Mouse (Mus musculus) neutrophil, adult 5-6 weeks (primary cell): ENCODE measurements around the gene Olfr251. TPM values are rescaled to one million over a fixed set of nuclear protein-coding genes. Genes with fewer than 3 reads are reported as not detected.
"Not testable (repeated sequence)": the region's sequence is repeated elsewhere in the genome, so short reads cannot be mapped to it uniquely, and the experiment has no call there.

Experiments used
- ATAC-seq: fragments of 151-379, 151-347 bp; 2 replicates; pipeline ENCODE4 v1.8.0; 2017; ENCODE audit warnings: mild to moderate bottlenecking, moderate TSS enrichment; ENCODE audit not compliant: insufficient number of reproducible peaks, poor library complexity, low FRiP score, severe bottlenecking; ENCODE audit errors: extremely low read depth
- total RNA-seq: library from RNA; stranded (forward); fragments of 200-1000 nt; gene quantifications from 2 replicates; pipeline ENCODE4 v1.2.3, GENCODE M21; 2017

The Olfr251 gene
- total RNA-seq = not detected in 2 replicates

DNA sequence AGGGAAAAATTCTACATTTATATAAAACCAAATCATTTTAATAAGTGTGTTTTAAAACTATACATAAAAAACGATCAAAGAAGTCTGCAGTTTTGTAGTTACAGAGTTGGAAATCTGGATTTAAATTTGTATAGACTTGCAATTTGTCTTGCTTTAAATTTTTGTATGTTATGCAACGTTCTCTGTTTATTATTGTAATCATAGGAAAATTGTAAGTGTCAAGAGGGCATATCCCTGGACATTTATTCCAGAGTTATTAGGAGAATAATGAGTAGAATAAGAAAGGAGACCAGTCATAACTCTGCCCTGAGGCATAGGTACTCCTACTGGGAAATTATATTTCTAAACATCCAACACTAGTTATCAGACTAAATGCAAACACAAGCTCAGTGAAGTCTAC lies at the start of gene Olfr251:
Gene Olfr251 (plus strand): TSS at position 301 of the 400 bp plus-strand sequence.
- ATAC-seq = no peak

DNA sequence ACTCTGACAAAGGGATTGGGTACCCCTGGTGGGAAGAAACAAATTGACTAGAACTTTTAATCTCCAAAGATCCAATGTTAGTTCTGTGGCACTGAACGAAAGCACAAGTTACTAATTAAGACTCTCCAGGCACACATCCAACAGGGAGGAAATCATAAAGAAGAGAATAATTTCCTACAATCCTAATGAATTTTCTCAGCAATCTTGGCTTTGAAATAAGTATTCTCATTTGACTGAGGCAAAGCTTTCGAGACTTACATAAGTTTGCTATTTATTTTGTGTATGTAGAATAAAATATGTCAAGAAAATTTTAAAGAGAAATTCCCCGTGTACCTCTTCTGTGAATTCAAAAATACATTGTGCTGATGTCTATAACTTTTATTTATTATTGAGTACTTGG lies 48.1 kb upstream of the Olfr251 start, which contains the start of gene Olfr25:
Gene Olfr25 (plus strand): TSS at position 301 of the 400 bp plus-strand sequence.
- ATAC-seq = no peak

DNA sequence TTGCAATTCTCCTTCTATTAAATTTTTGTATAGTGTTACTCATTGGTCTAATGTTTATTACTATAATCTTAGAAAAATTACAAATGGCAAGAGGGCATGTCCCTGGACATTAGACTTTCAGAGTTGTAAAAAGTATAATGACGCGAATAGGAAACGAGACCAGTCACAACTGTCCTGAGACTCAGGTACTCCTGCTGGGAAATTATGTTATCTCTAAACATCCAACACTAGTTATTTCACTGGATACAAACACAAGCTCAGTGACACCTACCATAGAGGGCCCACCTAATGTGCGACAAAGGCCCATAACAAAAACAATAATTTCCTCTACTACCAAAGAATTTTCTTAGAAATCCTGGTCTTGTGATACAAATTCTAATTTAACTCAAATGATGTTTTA lies 28.8 kb upstream of the Olfr251 start, which contains the start of gene Olfr898:
Gene Olfr898 (plus strand): TSS at position 301 of the 400 bp plus-strand sequence.
- ATAC-seq = no peak

DNA sequence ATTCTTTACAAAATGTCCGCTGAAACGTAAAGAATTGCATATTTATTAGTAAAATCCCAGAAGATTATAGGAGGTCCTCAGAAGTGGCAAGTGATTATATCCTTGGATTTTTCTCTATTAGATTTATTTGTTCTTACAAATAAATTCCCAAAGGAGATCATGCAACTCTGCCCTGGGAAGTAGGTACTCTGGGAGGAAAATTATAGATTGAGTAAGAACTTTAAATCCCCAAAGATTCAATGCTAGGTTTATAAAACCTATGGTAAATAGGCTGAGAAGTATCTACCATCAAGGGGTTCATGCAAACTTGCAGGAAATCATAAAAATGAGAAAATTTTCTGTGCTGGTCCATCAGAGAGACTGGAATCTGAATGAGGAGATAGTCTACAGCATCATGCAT lies 10.3 kb upstream of the Olfr251 start, which contains the start of gene Olfr250:
Gene Olfr250 (plus strand): TSS at position 301 of the 400 bp plus-strand sequence.
- ATAC-seq = no peak

- no peak for ATAC-seq
Observed at GRCm38 (mm10) chr9:38401398-38401797, 24.5 kb downstream of the Olfr251 start, which contains the start of gene Olfr147. Gene Olfr147 (plus strand): TSS chr9:38401698.

GRCm38 (mm10) chr9:38407502-38407901 lies 30.6 kb downstream of the Olfr251 start:
- ATAC-seq = not testable (repeated sequence)

DNA sequence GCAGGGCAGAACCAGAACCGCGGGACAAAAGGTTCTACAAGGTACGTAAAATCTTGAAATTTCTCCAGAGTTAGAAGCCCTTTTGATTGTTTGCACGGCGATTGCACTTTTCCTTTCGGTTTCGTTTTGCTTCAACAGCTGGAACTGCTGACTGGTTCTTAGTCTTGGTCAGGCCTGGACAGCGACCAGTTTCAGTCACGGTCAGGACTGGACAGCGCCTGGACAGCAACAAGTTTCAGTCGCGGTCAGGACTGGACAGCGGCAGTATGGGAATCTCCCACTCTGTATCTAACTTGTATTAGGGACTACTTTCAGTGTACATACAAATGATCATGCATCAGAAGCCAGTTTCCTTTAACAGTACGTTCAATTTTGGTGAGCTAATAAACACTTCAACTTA lies 36.6 kb downstream of the Olfr251 start:
- ATAC-seq = not testable (repeated sequence)

GRCm38 (mm10) chr9:38423801-38424200 lies 46.9 kb downstream of the Olfr251 start:
- ATAC-seq = no peak

DNA sequence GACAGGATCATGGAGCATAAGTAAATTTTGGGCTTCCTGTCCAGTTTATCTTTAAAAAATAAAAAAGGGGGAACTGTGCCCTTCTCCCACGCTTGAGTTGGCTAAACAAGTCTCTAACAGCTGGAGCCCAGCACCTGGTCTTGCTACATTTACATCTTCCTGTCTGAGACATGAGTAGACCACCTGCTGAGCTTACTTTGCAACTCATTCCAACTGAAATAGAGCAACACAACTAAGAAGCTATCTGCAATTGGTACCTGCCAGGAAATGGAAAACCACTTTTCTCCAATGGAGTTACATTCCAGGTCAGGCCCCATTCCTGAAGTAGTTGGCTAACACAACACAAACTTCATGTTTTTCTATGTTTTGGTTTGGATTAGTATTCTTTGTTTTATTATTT lies 50.1 kb downstream of the Olfr251 start:
- no peak for ATAC-seq

- no peak for ATAC-seq
Observed at GRCm38 (mm10) chr9:38429155-38429554, 52.3 kb downstream of the Olfr251 start, which contains the start of gene Olfr901. Gene Olfr901 (plus strand): TSS chr9:38429455.

Other genes with a start within 250 kb of the Olfr251 start
- gene Olfr890, start 234.6 kb upstream of the Olfr251 start, total RNA-seq = 0.12 TPM in 1 of 2 replicates, not detected in the other
- not detected in 2 replicates for gene Olfr891, start 196.3 kb upstream of the Olfr251 start, total RNA-seq
- gene Olfr893, start 168.7 kb upstream of the Olfr251 start, total RNA-seq = 0.12 TPM in 1 of 2 replicates, not detected in the other
- gene Olfr894, start 159.0 kb upstream of the Olfr251 start, total RNA-seq = not detected in 2 replicates
- not detected in 2 replicates for gene Olfr143, start 124.3 kb upstream of the Olfr251 start, total RNA-seq
- gene Olfr895, start 109.2 kb upstream of the Olfr251 start, total RNA-seq = not detected in 2 replicates
- gene Olfr896-ps1, start 86.0 kb upstream of the Olfr251 start, total RNA-seq = not detected in 2 replicates
- gene Olfr25, start 48.0 kb upstream of the Olfr251 start, total RNA-seq = not detected in 2 replicates
- not detected in 2 replicates for gene Olfr898, start 28.7 kb upstream of the Olfr251 start, total RNA-seq
- gene Olfr250, start 10.2 kb upstream of the Olfr251 start, total RNA-seq = not detected in 2 replicates
- not detected in 2 replicates for gene Olfr147, start 24.6 kb downstream of the Olfr251 start, total RNA-seq
- not detected in 2 replicates for gene Olfr901, start 52.4 kb downstream of the Olfr251 start, total RNA-seq
- gene Olfr902, start 70.6 kb downstream of the Olfr251 start, total RNA-seq = not detected in 2 replicates
- 0.12 TPM in 2 replicates for gene Olfr904, start 86.1 kb downstream of the Olfr251 start, total RNA-seq
- 0.25 TPM in 1 of 2 replicates, not detected in the other for gene Olfr905, start 94.0 kb downstream of the Olfr251 start, total RNA-seq
- not detected in 2 replicates for gene Olfr906, start 110.0 kb downstream of the Olfr251 start, total RNA-seq
- gene Olfr907, start 118.7 kb downstream of the Olfr251 start, total RNA-seq = not detected in 2 replicates
- gene Olfr911-ps1, start 144.5 kb downstream of the Olfr251 start, total RNA-seq = not detected in 2 replicates
- not detected in 2 replicates for gene Olfr910, start 160.8 kb downstream of the Olfr251 start, total RNA-seq
- gene Olfr912, start 203.1 kb downstream of the Olfr251 start, total RNA-seq = 0.12 TPM in 1 of 2 replicates, not detected in the other
- gene Olfr913, start 215.7 kb downstream of the Olfr251 start, total RNA-seq = not detected in 2 replicates
- gene Olfr914, start 228.0 kb downstream of the Olfr251 start, total RNA-seq = not detected in 2 replicates